Mouse (Mus musculus) lung, postnatal 36 days (tissue): Measurements from ENCODE around the gene Zcwpw1.

Experiments used
- DNase-seq: peaks from one replicate; pipeline ENCODE4 v3.0.0; 2022; ENCODE audit warnings: mixed read lengths

The Zcwpw1 gene

GRCm38 (mm10) chr5:137785164-137786031 is 2.2 kb upstream of the Zcwpw1 start:
- peak; percentile 36 for DNase-seq

GRCm38 (mm10) chr5:137786109-137786942 is 1.3 kb upstream of the Zcwpw1 start:
- peak; percentile 100 for DNase-seq

- DNase-seq, result no peak
Observed at GRCm38 (mm10) chr5:137788171-137788570, 573 bp downstream of the Zcwpw1 start.

- no peak for DNase-seq
Observed at GRCm38 (mm10) chr5:137788946-137789531, 1.4 kb downstream of the Zcwpw1 start.

- DNase-seq, result no peak
Observed at GRCm38 (mm10) chr5:137791553-137791952, 4.0 kb downstream of the Zcwpw1 start.

GRCm38 (mm10) chr5:137796606-137797005 is 9.0 kb downstream of the Zcwpw1 start:
- no peak for DNase-seq

- DNase-seq, result no peak
Observed at GRCm38 (mm10) chr5:137800917-137801316, 13.3 kb downstream of the Zcwpw1 start.

- no peak for DNase-seq
Observed at GRCm38 (mm10) chr5:137806158-137806557, 18.6 kb downstream of the Zcwpw1 start.

GRCm38 (mm10) chr5:137808316-137808715 is 20.7 kb downstream of the Zcwpw1 start:
- no peak for DNase-seq

- no peak for DNase-seq
Observed at GRCm38 (mm10) chr5:137817466-137818222, 30.0 kb downstream of the Zcwpw1 start.

GRCm38 (mm10) chr5:137822126-137822525 is 34.5 kb downstream of the Zcwpw1 start:
- DNase-seq, result no peak

GRCm38 (mm10) chr5:137822602-137823001 is 35.0 kb downstream of the Zcwpw1 start:
- no peak for DNase-seq

GRCm38 (mm10) chr5:137823455-137824045 is 36.0 kb downstream of the Zcwpw1 start:
- no peak for DNase-seq

- peak; percentile 42 for DNase-seq
Observed at GRCm38 (mm10) chr5:137825030-137825429, 37.4 kb downstream of the Zcwpw1 start.

- no peak for DNase-seq
Observed at GRCm38 (mm10) chr5:137825971-137826370, 38.4 kb downstream of the Zcwpw1 start.

- no peak for DNase-seq
Observed at GRCm38 (mm10) chr5:137826421-137826820, 38.8 kb downstream of the Zcwpw1 start.

- peak; percentile 51 for DNase-seq
Observed at GRCm38 (mm10) chr5:137828694-137829093, 41.1 kb downstream of the Zcwpw1 start.

- DNase-seq, result peak; percentile 26
Observed at GRCm38 (mm10) chr5:137830238-137830637, 42.6 kb downstream of the Zcwpw1 start.

GRCm38 (mm10) chr5:137831106-137831505 is 43.5 kb downstream of the Zcwpw1 start:
- DNase-seq, result peak; percentile 32

GRCm38 (mm10) chr5:137831506-137831905 is 43.9 kb downstream of the Zcwpw1 start:
- DNase-seq, result peak; percentile 28

- no peak for DNase-seq
Observed at GRCm38 (mm10) chr5:137833500-137833899, 45.9 kb downstream of the Zcwpw1 start.

- DNase-seq, result peak; percentile 39
Observed at GRCm38 (mm10) chr5:137835966-137836520, 48.4 kb downstream of the Zcwpw1 start, which contains the start of gene Pilra. Gene Pilra, minus strand, starts transcription at chr5:137836281.
